25 mouse cellular contexts compared by ENCODE assay signal in the genomic region with DNA sequence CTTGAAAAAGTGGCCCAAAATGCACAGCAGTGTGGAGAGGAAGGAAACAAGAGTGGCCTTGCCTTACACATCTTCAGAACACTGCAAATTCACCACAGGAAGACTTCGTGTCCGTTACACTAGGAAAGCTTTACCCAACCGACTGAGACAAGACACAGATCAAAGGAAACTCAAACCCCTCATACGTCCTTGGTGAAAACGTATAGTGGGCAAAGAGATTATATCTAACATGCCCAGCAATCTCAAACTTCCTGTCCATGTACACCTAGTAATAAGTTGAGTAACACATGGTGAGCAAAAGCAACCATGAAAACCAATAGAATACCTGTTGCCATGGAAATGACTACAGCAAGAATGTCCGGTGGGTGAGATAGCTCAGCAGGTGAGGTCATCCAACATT.
"Had no signal": no experiment of that assay in that cellular context is flagged by ENCODE, and none has a peak within 500 bp of the region (broad histone marks: within the 10 kb centered on the region; RNA-seq: fewer than 3 reads in every experiment).

No protein-coding gene starts in this region.

- DNase-seq: gastrocnemius, postnatal 14 days; gastrocnemius, postnatal 36 days; heart, adult 18-20 months; heart, postnatal 14 days; heart, postnatal 36 days; kidney, adult 11 months; kidney, adult 2 months; kidney, adult 9 months; kidney, postnatal 14 days; kidney, postnatal 36 days; layer of hippocampus, adult 9-11 months; layer of hippocampus, postnatal 36 days; left cerebral cortex, postnatal 4 days; liver, embryonic 13.5 days had no signal

- H3K27me3 ChIP-seq: hindbrain, embryonic 15.5 days; kidney, embryonic 15.5 days; limb, embryonic 13.5 days; limb, embryonic 15.5 days; liver, embryonic 13.5 days had no signal

- H3K36me3 ChIP-seq: heart, embryonic 13.5 days; heart, embryonic 15.5 days; hindbrain, embryonic 15.5 days; kidney, embryonic 15.5 days; liver, embryonic 13.5 days had no signal

- H3K4me2 ChIP-seq: heart, embryonic 11.5 days; heart, embryonic 13.5 days; heart, embryonic 15.5 days; hindbrain, embryonic 13.5 days; hindbrain, embryonic 15.5 days; kidney, embryonic 15.5 days; limb, embryonic 13.5 days; limb, embryonic 15.5 days; liver, embryonic 13.5 days had no signal

- H3K4me3 ChIP-seq: heart, embryonic 13.5 days; heart, embryonic 15.5 days; hindbrain, embryonic 13.5 days; hindbrain, embryonic 15.5 days; kidney, embryonic 15.5 days; limb, embryonic 13.5 days; limb, embryonic 15.5 days; liver, embryonic 13.5 days had no signal

- H3K27ac ChIP-seq: heart, embryonic 13.5 days; heart, embryonic 15.5 days; hindbrain, embryonic 13.5 days; hindbrain, embryonic 15.5 days; hindbrain, postnatal 0 days; kidney, embryonic 15.5 days; kidney, postnatal 0 days; limb, embryonic 13.5 days; limb, embryonic 15.5 days; liver, embryonic 13.5 days had no signal

- H3K9me3 ChIP-seq: heart, embryonic 13.5 days; heart, embryonic 15.5 days; hindbrain, embryonic 13.5 days; hindbrain, embryonic 15.5 days; kidney, embryonic 15.5 days; limb, embryonic 13.5 days; limb, embryonic 15.5 days; liver, embryonic 13.5 days had no signal

- H3K9ac ChIP-seq: heart, embryonic 13.5 days; heart, embryonic 15.5 days; hindbrain, embryonic 13.5 days; hindbrain, embryonic 15.5 days; kidney, embryonic 15.5 days; limb, embryonic 13.5 days; limb, embryonic 15.5 days; liver, embryonic 13.5 days had no signal

- ATAC-seq: hindbrain, postnatal 0 days; intestine, embryonic 16.5 days had no signal
